Mouse (Mus musculus) small intestine, adult 2 months (tissue): ENCODE results near the gene Rasgrf1.

Experiments
- CTCF ChIP-seq: fragments of 200-500 bp; IDR thresholded peaks from 2 replicates; pipeline ENCODE4 v1.5.1; 2012; ENCODE audit warnings: low read depth, mild to moderate bottlenecking, control low read depth, inconsistent platforms, low read length, moderate library complexity, mixed read lengths; ENCODE audit not compliant: insufficient replicate concordance, insufficient read length; ENCODE audit errors: extremely low read depth
- POLR2A ChIP-seq: fragments of 200-500 bp; IDR thresholded peaks from 2 replicates; pipeline ENCODE4 v1.6.1; 2012; ENCODE audit warnings: low read depth, mild to moderate bottlenecking, control low read depth, inconsistent platforms, low read length, moderate library complexity

- TF ChIP-seq POLR2A (no peak), CTCF (no peak)
Measured at GRCm38 (mm10) chr9:90067341-90067740, 157.6 kb downstream of the Rasgrf1 start.
